Mouse (Mus musculus) lung, embryonic 14.5 days (tissue): ENCODE measurements around the gene Crot. TPM values are rescaled to one million over a fixed set of nuclear protein-coding genes. Genes with fewer than 3 reads are reported as not detected.

Source experiments
- ATAC-seq: fragments of 200-750 bp; cut with Nextera tagmentation; 2 replicates; pipeline ENCODE4 v1.8.0; 2017; ENCODE audit warnings: mild to moderate bottlenecking, moderate TSS enrichment, moderate library complexity; ENCODE audit not compliant: insufficient read depth
- DNase-seq: peaks from one replicate; pipeline ENCODE4 v3.0.0-alpha.2; 2015
- H3K27ac ChIP-seq: fragments of 300-500 bp; sonication (generic); 2 replicates; pipeline ENCODE4 v1.5.1; 2014; ENCODE audit warnings: low read depth, mild to moderate bottlenecking, moderate library complexity
- H3K27me3 ChIP-seq: fragments of 300-500 bp; sonication (generic); 2 replicates; pipeline ENCODE4 v1.6.1; 2014; ENCODE audit warnings: low read length, control low read depth; ENCODE audit not compliant: insufficient read depth
- H3K36me3 ChIP-seq: fragments of 300-500 bp; sonication (generic); 2 replicates; pipeline ENCODE4 v1.6.1; 2014; ENCODE audit warnings: control low read depth; ENCODE audit not compliant: insufficient read depth
- H3K4me1 ChIP-seq: fragments of 300-500 bp; sonication (generic); 2 replicates; pipeline ENCODE4 v1.6.1; 2014; ENCODE audit warnings: antibody characterized with exemption, control low read depth; ENCODE audit not compliant: insufficient read depth
- H3K4me2 ChIP-seq: fragments of 300-500 bp; sonication (generic); 2 replicates; pipeline ENCODE4 v1.6.1; 2014; ENCODE audit warnings: mild to moderate bottlenecking
- H3K4me3 ChIP-seq: fragments of 300-500 bp; sonication (generic); 2 replicates; pipeline ENCODE4 v1.5.1; 2014; ENCODE audit warnings: low read depth, low read length
- H3K9ac ChIP-seq: fragments of 300-500 bp; sonication (generic); 2 replicates; pipeline ENCODE4 v1.6.1; 2014
- H3K9me3 ChIP-seq: fragments of 300-500 bp; sonication (generic); 2 replicates; pipeline ENCODE4 v1.6.1; 2016; ENCODE audit warnings: low read depth, low read length, control low read depth
- CTCF ChIP-seq: IDR thresholded peaks from 2 replicates; pipeline ENCODE4 v1.5.1; 2016; ENCODE audit warnings: antibody characterized with exemption, low read depth
- WGBS: fragments of 180-500 bp; shearing (Covaris S2); extraction: QIAGEN DNeasy Blood & Tissue Kit; methylation state at CpG from one replicate; pipeline ENCODE4 v1.1.7; 2014; 5-methylcytosine and 5-hydroxymethylcytosine counted together
- polyA plus RNA-seq: library from polyadenylated mRNA; unstranded; fragments of >200 nt; fragmentation: Nextera tagmentation; extraction: Ambion mirVana; gene quantifications from 2 replicates; pipeline ENCODE4 v1.2.1, GENCODE M21; 2014

Crot gene
- polyA plus RNA-seq, 1 experiment from 2014 or later, result 32.3 TPM

DNA sequence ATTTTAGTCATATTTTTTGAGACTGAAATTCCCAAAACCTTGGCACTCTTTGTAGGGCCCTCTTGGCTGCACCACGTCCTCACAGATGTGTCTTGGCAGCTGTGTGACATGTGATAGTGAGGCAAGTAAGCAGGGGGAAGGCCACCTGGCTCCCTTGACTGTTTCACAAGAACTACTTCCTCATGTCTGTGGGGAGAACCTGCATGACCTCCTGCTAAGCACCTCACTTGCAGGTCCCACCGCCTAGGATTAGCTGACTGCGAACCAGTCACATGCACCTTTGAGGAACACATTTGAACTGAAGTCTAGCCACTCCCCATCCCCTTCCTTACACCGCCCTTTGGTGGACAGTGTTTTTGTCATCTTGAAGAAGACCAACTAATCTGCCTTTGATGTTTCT, 40.2 kb upstream of the Crot start:
- no peak for TF ChIP-seq CTCF
- H3K9ac ChIP-seq, result no peak overlapping the region
- H3K9me3 ChIP-seq, result no peaks in the 10 kb centered on the region
- DNase-seq, result no peak
- H3K4me3 ChIP-seq, result no peak overlapping the region
- no peaks in the 10 kb centered on the region for H3K36me3 ChIP-seq
- H3K4me2 ChIP-seq, result no peak overlapping the region
- no peaks in the 10 kb centered on the region for H3K4me1 ChIP-seq
- WGBS, result 62% methylated on average over 4 of the region's 4 CpGs
- no peak overlapping the region for H3K27ac ChIP-seq
- no peak for ATAC-seq
- no peaks in the 10 kb centered on the region for H3K27me3 ChIP-seq

DNA sequence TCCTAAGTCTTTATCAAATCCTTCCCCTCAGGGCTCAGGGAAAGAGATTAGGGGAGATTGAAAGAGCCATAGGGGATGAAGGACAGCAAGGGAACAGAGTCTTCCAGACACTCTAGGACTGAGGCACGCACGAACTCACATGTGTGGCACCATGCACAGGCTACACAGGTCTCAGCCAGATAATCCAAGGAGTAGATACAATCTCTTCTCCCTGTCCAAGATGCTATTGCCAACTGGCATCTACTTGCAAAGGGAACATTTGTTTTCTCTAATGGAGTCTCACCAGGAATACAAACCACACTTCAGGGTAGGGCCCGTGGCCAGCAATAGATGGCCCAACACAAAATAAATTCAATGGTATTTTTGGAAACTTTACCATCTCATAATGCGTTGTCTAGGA, 38.3 kb upstream of the Crot start:
- Histone ChIP-seq H3K27ac (no peak overlapping the region), H3K36me3 (no peaks in the 10 kb centered on the region), H3K27me3 (no peaks in the 10 kb centered on the region), H3K4me1 (no peaks in the 10 kb centered on the region), H3K4me2 (no peak overlapping the region), H3K9ac (no peak overlapping the region), H3K4me3 (no peak overlapping the region), H3K9me3 (no peaks in the 10 kb centered on the region)
- TF ChIP-seq CTCF, result no peak
- ATAC-seq, result no peak
- 93% methylated on average over 4 of the region's 4 CpGs for WGBS
- DNase-seq, result no peak

- WGBS, result 89% methylated on average over 9 of the region's 9 CpGs
- Histone ChIP-seq H3K36me3 (no peaks in the 10 kb centered on the region), H3K27ac (no peak overlapping the region), H3K4me3 (no peak overlapping the region), H3K9me3 (no peaks in the 10 kb centered on the region), H3K4me1 (no peaks in the 10 kb centered on the region), H3K27me3 (no peaks in the 10 kb centered on the region), H3K4me2 (no peak overlapping the region), H3K9ac (no peak overlapping the region)
- no peak for ATAC-seq
- no peak for DNase-seq
- TF ChIP-seq CTCF, result no peak
Observed at GRCm38 (mm10) chr5:9034535-9034934, 37.4 kb upstream of the Crot start.

GRCm38 (mm10) chr5:9033843-9034242, 36.7 kb upstream of the Crot start:
- Histone ChIP-seq H3K9ac (no peak overlapping the region), H3K27ac (no peak overlapping the region), H3K4me3 (no peak overlapping the region), H3K9me3 (no peaks in the 10 kb centered on the region), H3K27me3 (no peaks in the 10 kb centered on the region), H3K4me2 (no peak overlapping the region), H3K36me3 (no peaks in the 10 kb centered on the region), H3K4me1 (no peaks in the 10 kb centered on the region)
- TF ChIP-seq CTCF, result no peak
- DNase-seq, result no peak
- WGBS, result 83% methylated on average over 5 of the region's 5 CpGs
- no peak for ATAC-seq

GRCm38 (mm10) chr5:9032641-9033040, 35.5 kb upstream of the Crot start:
- no peaks in the 10 kb centered on the region for H3K4me1 ChIP-seq
- DNase-seq (no peak), ATAC-seq (no peak)
- no peaks in the 10 kb centered on the region for H3K9me3 ChIP-seq
- H3K27ac ChIP-seq, result no peak overlapping the region
- H3K36me3 ChIP-seq, result no peaks in the 10 kb centered on the region
- H3K4me3 ChIP-seq, result no peak overlapping the region
- 83% methylated on average over 1 of the region's 1 CpGs for WGBS
- no peaks in the 10 kb centered on the region for H3K27me3 ChIP-seq
- TF ChIP-seq CTCF, result no peak
- no peak overlapping the region for H3K9ac ChIP-seq
- no peak overlapping the region for H3K4me2 ChIP-seq

DNA sequence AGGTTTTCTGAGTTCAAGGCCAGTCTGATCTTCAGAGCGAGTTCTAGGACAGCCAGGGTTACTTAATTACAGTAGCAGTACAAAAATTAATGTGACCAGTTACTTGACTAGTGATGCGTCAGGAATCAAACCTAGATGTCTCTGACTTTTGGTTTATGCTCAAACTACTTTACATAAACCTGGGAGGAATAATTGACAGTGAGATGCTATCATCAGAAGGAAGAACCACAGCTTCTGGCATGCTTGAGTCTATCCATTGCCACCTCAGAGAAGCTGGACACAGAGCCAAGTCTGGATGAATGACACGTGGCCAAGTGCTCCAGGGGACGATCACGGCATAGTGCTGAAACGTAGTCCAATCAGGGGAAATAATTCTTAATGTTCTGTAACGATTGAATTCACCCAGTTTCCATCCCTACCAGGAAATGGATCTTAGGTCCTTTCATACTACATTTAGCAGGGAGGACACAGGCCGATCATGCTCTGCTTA, 35.0 kb upstream of the Crot start:
- DNase-seq (no peak), ATAC-seq (no peak)
- no peaks in the 10 kb centered on the region for H3K4me1 ChIP-seq
- 82% methylated on average over 8 of the region's 8 CpGs for WGBS
- no peak for TF ChIP-seq CTCF
- H3K9me3 ChIP-seq, result no peaks in the 10 kb centered on the region
- no peaks in the 10 kb centered on the region for H3K27me3 ChIP-seq
- H3K4me3 ChIP-seq, result no peak overlapping the region
- H3K9ac ChIP-seq, result no peak overlapping the region
- no peaks in the 10 kb centered on the region for H3K36me3 ChIP-seq
- H3K4me2 ChIP-seq, result no peak overlapping the region
- H3K27ac ChIP-seq, result no peak overlapping the region

- 73% methylated on average over 1 of the region's 1 CpGs for WGBS
- Histone ChIP-seq H3K4me3 (no peak overlapping the region), H3K27ac (no peak overlapping the region), H3K27me3 (no peaks in the 10 kb centered on the region), H3K36me3 (no peaks in the 10 kb centered on the region), H3K4me2 (no peak overlapping the region), H3K4me1 (no peaks in the 10 kb centered on the region), H3K9me3 (no peaks in the 10 kb centered on the region), H3K9ac (no peak overlapping the region)
- TF ChIP-seq CTCF, result no peak
- ATAC-seq (no peak), DNase-seq (no peak)
Observed at GRCm38 (mm10) chr5:9028266-9028841, 31.2 kb upstream of the Crot start.

- 61% methylated on average over 3 of the region's 3 CpGs for WGBS
- DNase-seq (peak; percentile 12), ATAC-seq (no peak)
- Histone ChIP-seq H3K9ac (no peak overlapping the region), H3K4me1 (no peaks in the 10 kb centered on the region), H3K27ac (no peak overlapping the region), H3K27me3 (no peaks in the 10 kb centered on the region), H3K4me3 (no peak overlapping the region), H3K4me2 (no peak overlapping the region), H3K36me3 (no peaks in the 10 kb centered on the region), H3K9me3 (no peaks in the 10 kb centered on the region)
- no peak for TF ChIP-seq CTCF
Observed at GRCm38 (mm10) chr5:9015352-9015751, 18.2 kb upstream of the Crot start.
